Mouse (Mus musculus) gastrocnemius, postnatal 10 days (tissue): ENCODE data around the gene B230219D22Rik. TPM values are rescaled to one million over a fixed set of nuclear protein-coding genes. Genes with fewer than 3 reads are reported as not detected.

Experiments
- DNase-seq: peaks from one replicate; pipeline ENCODE4 v3.0.0; 2021; ENCODE audit warnings: mixed read lengths
- total RNA-seq, 2 experiments: library from RNA; stranded (reverse); gene quantifications; 2 replicates each; pipeline ENCODE4 v1.2.3; 2021

Gene B230219D22Rik
- total RNA-seq, 2 experiments from 2014 or later: 36.4 to 41.9 TPM

DNA sequence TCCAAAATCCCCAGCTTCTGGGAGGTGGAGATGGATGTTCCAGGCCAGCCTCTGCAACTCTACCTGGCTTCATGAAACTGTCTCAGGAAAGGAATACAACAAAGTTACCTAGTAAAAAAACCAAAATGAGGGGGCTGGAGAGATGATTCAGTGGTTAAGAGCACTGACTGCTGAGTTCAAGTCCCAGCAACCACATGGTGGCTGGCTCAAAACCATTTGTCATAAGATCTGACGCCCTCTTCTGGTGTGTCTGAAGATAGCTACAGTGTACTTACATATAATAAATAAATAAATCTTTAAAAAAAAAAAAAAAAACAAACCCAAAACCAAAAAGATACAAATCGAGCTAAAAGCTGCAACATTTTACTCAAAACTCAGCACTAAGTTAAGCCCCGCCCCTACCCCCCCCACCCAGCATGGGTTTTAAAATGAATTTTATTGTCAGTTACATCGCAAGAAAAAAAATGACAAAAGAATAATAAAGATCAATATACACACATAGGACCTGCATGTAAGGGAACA lies 33.7 kb downstream of the B230219D22Rik start:
- no peak for DNase-seq

DNA sequence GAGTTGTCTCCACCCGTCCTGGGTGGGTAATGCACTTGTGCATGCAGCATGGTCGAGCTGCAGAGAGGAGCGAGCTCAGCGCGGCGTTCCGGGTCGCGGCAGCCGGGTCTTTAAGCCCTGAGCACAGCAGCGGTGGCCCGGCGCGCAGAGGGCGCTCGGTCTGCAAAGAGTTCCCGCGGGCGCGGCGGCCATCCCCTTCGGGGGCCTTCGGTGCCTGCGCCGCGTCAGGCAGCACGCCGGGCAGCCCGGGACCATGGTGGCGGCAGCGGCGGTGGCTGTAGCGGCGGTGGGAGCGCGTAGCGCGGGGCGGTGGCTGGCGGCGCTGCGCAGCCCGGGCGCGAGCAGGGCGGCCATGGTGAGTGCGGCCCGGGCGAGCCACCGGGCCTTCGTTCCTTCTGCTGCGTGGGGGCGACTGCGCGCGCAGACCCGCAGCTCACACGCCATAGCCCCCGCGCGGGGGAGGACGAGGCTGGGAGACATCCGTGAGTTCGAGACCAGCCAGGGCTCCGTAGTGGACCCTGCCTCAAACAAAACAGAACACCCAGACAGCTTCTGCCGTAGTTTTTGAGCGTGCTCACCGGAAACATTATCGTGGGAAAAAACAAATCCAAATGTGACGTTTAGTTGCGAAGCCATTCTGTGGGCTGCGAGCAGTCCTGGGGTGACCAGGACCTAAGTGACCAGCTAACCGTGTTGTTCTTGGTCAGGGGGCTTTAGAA lies 34.4 kb downstream of the B230219D22Rik start, which contains the start of gene Pcbd2:
Pcbd2 (plus strand) TSS at position 249 of the 719 bp plus-strand sequence.
- DNase-seq: peak; percentile 84

DNA sequence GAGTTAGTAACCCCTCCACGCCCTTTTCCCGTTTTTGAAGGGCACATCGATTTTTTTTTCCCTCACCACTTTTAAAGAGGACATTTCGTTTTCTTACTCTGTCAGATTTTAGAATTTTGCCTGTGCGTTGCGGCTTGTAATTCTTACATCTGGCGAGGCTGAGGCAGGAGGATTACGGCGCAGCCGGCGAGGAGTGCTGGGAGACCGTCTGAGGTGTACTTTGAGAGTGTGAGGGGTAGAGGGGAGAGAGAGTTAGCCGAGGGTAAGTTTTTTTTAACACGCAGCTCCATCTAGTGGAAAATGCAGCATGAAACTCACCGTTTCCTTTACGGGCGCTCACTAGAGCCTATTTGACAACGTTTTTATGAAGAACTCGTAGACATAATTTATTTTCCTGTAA lies 34.9 kb downstream of the B230219D22Rik start:
- peak; percentile 56 for DNase-seq

DNA sequence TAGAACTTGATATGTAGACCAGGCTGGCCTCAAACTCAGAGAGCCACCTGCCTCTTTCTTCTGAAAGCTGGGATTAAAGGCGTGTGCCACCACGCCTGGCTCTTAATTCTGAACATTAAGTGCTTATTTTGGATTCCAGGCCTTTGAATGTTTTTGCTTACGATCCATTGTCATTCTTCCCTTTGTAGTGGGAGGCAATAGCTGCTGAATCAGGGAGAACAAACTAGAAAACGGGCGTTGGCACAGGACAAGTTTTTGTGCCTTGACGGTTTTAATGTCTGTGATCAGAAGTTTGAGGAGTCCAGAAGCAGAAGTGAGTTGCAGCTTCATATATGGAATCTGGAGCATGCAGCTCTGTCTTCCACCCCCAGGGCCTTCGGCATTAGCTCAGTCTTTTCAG lies 37.8 kb downstream of the B230219D22Rik start:
- DNase-seq: no peak

DNA sequence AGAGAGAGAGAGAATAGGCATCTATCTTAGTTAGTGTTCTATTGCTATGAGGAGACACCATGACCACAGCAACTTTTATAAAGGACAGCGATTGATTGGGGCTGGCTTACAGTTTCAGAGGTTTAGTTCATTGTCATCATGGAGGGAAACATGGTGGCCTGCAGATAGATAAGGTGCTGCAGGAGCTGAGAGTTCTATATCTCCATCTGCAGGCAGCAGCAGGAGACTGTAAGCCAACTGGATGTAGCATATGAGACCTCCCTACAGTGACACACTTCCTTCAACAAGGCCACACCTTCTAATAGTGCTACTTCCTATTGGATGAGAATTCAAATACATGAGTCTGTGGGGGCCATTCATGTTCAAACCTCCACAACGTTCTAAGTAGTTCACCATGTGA lies 39.2 kb downstream of the B230219D22Rik start:
- no peak for DNase-seq

DNA sequence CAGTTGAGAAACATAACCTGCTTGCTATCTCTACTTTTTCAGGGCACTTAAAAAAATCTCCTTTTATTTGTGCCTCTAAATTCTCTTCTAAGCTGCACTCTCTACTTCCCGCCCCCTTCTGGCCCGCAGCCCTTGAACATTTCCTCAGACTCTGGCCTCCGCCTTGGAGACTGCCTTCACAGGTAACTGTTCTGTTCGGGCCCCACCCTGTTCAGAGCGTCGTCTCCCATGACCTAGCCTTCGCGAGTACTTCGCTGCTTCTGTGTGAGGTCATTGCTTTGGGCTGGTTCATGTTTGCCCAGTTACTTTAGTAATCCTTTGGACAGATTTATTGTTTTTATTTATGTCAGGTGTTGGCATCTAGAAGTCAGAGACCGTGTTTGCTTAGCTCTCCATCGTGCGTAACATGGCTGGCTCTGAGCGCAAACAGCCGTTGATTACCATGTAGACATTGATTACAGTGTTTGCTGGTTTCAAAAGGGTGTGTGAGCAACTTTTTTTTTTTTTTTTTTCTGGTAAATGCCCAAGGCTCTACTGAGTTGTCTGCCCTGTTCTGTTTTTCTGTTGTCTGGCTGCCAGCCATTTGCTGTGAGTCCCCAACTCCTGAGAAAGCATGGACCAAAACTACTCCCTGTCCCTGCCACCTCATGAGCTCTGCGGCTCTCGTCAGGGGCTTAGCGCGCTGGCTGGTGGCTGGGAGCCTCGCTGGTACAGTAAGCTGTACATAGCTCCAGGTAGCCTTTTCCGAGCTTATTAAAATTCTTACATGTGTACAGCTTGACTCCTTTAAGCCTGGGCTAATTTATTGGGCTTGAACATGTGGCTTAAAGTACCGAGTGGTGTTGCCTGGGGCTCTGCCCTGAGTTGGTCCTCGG lies 40.9 kb downstream of the B230219D22Rik start:
- no peak for DNase-seq

DNA sequence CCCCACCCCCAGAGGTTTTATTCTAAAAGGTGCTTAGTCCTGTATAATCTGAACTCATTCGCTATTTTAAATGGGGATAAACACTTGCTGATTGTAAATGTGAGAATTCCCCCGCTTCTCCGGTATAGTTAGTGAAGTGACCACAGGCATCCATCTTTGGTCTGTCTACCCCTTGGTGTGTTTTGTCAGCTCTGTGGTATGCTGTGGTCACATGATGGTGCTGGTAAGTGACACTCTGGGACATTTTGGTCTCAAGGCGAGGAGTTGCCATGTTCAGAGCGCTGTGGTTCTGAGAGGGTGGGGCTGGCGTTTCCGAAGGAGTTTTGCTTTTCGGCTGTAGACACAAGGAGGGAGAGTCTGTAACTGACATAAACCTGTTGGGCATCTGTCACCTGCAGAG lies 45.0 kb downstream of the B230219D22Rik start:
- no peak for DNase-seq

- DNase-seq: no peak
Measured at GRCm38 (mm10) chr13:55742306-55742705, 49.4 kb downstream of the B230219D22Rik start.

Other genes with a start within 250 kb of the B230219D22Rik start
- gene Grk6, start 248.1 kb upstream of the B230219D22Rik start, total RNA-seq: 10 to 100 TPM; 17.4 to 22.3 TPM
- gene Prr7, start 228.9 kb upstream of the B230219D22Rik start, total RNA-seq: 1 to 10 TPM; 2.1 to 2.5 TPM
- gene Dbn1, start 205.0 kb upstream of the B230219D22Rik start, total RNA-seq: 10 to 100 TPM; 52.6 to 71.2 TPM
- gene Pdlim7, start 179.4 kb upstream of the B230219D22Rik start, total RNA-seq: 100 to 1,000 TPM; 458 to 513 TPM
- 1 to 10 TPM; 2.0 to 4.0 TPM for gene Dok3, start 163.8 kb upstream of the B230219D22Rik start, total RNA-seq
- 10 to 100 TPM; 12.7 to 13.7 TPM for gene Ddx41, start 156.5 kb upstream of the B230219D22Rik start, total RNA-seq
- 10 to 100 TPM; 19.9 to 26.5 TPM for gene Fam193b, start 122.0 kb upstream of the B230219D22Rik start, total RNA-seq
- 100 to 1,000 TPM; 147 to 192 TPM for gene Tmed9, start 119.4 kb upstream of the B230219D22Rik start, total RNA-seq
- 1 to 10 TPM; 8.3 to 9.2 TPM for gene B4galt7, start 93.2 kb upstream of the B230219D22Rik start, total RNA-seq
- 10 to 100 TPM; 13.0 to 17.1 TPM for gene Caml, start 70.1 kb upstream of the B230219D22Rik start, total RNA-seq
- 10 to 100 TPM; 27.8 to 30.1 TPM for gene Ddx46, start 58.1 kb upstream of the B230219D22Rik start, total RNA-seq
- 10 to 100 TPM; 30.9 to 32.6 TPM for gene Txndc15, start 21.5 kb downstream of the B230219D22Rik start, total RNA-seq
- 10 to 100 TPM; 25.8 to 30.5 TPM for gene Pcbd2, start 34.2 kb downstream of the B230219D22Rik start, total RNA-seq
- under 1 TPM in 1 of 2 experiments, not detected in 1; 0.31 TPM for gene Catsper3, start 91.4 kb downstream of the B230219D22Rik start, total RNA-seq
- gene Pitx1, start 143.1 kb downstream of the B230219D22Rik start, total RNA-seq: 1 to 10 TPM; 1.2 to 2.9 TPM